Mouse (Mus musculus): ENCODE results near the gene Sdf2l1. TPM values are rescaled to one million over a fixed set of nuclear protein-coding genes. Genes with fewer than 3 reads are reported as not detected.

Sdf2l1 gene
- polyA plus RNA-seq, 1 experiment from 2014 or later: 39.2 TPM

DNA sequence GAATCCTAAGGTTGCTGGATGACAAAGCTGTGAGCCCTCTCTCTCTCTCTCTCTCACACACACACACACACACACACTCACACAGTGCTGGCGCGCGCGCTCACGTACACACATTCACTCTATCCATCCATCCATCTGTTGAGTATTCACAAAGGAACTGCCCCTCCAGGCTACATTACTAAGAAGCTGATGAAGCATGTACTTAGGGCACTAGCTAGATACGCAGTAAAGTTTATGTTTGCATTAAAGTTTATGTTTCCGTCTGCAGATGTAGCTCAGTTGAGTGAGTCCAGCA, 670 bp upstream of the Sdf2l1 start:
- 16% methylated on average over 7 of the region's 7 CpGs for WGBS
- no peaks in the 10 kb centered on the region for H3K36me3 ChIP-seq (ENCODE audit: control insufficient read depth, insufficient read depth, low read length)
- peak overlapping the region; percentile 98 for H3K4me2 ChIP-seq (replicated peaks; ENCODE audit: low read depth, low read length)
- peak overlapping the region; percentile 67 for H3K4me3 ChIP-seq (ENCODE audit: low read depth, low read length)
- H3K9ac ChIP-seq (replicated peaks; ENCODE audit: low read depth, low read length): no peak overlapping the region
- 0 out of 2 replicates have a peak, but pooled peaks cover 3% of the 10 kb centered on the region for H3K4me1 ChIP-seq (ENCODE audit: control insufficient read depth, insufficient read depth, low read length)
- H3K27ac ChIP-seq (ENCODE audit: low read length): no peak overlapping the region
- H3K9me3 ChIP-seq (ENCODE audit: control insufficient read depth, low read depth, low read length): no peaks in the 10 kb centered on the region
- no peaks in the 10 kb centered on the region for H3K27me3 ChIP-seq (ENCODE audit: control insufficient read depth, insufficient read depth, low read length)
- no peak for ATAC-seq (ENCODE audit: insufficient number of reproducible peaks, insufficient read depth, low FRiP score, low read depth)

DNA sequence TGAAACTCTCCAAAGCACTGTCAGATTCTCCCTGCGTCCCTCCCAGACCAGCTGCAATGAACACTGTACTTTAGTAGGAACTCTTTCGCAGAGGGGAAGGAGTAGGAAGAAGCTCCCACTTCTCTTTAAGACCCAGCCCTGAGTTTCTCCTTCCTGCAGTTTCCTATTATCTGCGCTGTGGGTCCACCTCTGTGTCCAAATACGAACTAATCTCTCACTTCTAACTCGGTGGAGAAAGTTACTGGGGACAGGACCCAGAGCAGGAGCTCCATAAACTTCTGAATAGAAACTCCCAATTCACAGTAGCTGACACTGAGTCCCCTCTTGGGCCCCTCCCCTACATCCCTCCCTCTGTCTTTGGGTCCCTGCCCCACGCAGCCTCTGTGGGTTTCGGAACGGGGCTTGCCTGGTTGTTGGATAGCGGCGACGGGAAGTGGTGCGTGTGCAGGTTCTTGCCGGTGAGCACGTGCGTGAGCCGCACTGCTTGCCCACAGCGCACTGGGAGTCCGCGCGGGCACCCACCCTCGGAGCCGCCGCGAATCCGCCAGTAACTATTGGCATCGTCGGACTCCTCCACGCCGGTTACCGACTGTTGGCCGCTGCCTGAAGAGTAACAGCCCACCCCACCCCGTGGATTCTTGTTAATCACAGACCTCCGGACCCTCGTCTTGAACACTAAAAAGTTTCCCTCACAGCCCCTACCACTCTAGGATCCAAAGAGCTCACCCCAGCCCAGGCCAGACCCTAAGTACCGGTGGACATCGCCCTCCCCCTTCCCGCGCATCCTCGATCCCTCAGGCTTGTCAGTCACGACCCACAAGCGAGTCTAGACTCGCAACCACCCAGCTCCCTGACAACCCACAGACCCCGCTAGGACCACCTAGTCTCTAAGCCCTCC, 743 bp downstream of the Sdf2l1 start:
- H3K27ac ChIP-seq (ENCODE audit: low read length): no peak overlapping the region; the same call in 1 of the 2 replicates
- WGBS: 3% methylated on average over 43 of the region's 43 CpGs
- no peak; the same call in 1 of the 2 replicates for ATAC-seq (ENCODE audit: insufficient number of reproducible peaks, insufficient read depth, low FRiP score, low read depth)

GRCm38 (mm10) chr16:17127292-17127691, 4.9 kb downstream of the Sdf2l1 start:
- peaks cover 2% of the 10 kb centered on the region; the same call in 1 of the 2 replicates for H3K36me3 ChIP-seq (ENCODE audit: control insufficient read depth, insufficient read depth, low read length)
- no peak for ATAC-seq (ENCODE audit: insufficient number of reproducible peaks, insufficient read depth, low FRiP score, low read depth)
- H3K9me3 ChIP-seq (ENCODE audit: control insufficient read depth, low read depth, low read length): no peaks in the 10 kb centered on the region
- WGBS: 93% methylated on average over 1 of the region's 1 CpGs
- H3K4me3 ChIP-seq (ENCODE audit: low read depth, low read length): no peak overlapping the region
- no peaks in the 10 kb centered on the region for H3K27me3 ChIP-seq (ENCODE audit: control insufficient read depth, insufficient read depth, low read length)
- H3K9ac ChIP-seq (replicated peaks; ENCODE audit: low read depth, low read length): no peak overlapping the region
- peaks cover 16% of the 10 kb centered on the region; the same call in 1 of the 2 replicates for H3K4me1 ChIP-seq (ENCODE audit: control insufficient read depth, insufficient read depth, low read length)
- no peak overlapping the region for H3K4me2 ChIP-seq (replicated peaks; ENCODE audit: low read depth, low read length)
- H3K27ac ChIP-seq (ENCODE audit: low read length): no peak overlapping the region

More for the DNA sequence above, 743 bp downstream of the Sdf2l1 start:
- Histone ChIP-seq H3K27me3 (ENCODE audit: control insufficient read depth, insufficient read depth, low read length) (no peaks in the 10 kb centered on the region), H3K9ac (replicated peaks; ENCODE audit: low read depth, low read length) (peak overlapping the region; percentile 51; the same call in 1 of the 2 replicates), H3K36me3 (ENCODE audit: control insufficient read depth, insufficient read depth, low read length) (no peaks in the 10 kb centered on the region), H3K4me2 (replicated peaks; ENCODE audit: low read depth, low read length) (peak overlapping the region; percentile 98), H3K9me3 (ENCODE audit: control insufficient read depth, low read depth, low read length) (no peaks in the 10 kb centered on the region), H3K4me1 (ENCODE audit: control insufficient read depth, insufficient read depth, low read length) (0 out of 2 replicates have a peak, but pooled peaks cover 3% of the 10 kb centered on the region), H3K4me3 (ENCODE audit: low read depth, low read length) (peak overlapping the region; percentile 67)

DNA sequence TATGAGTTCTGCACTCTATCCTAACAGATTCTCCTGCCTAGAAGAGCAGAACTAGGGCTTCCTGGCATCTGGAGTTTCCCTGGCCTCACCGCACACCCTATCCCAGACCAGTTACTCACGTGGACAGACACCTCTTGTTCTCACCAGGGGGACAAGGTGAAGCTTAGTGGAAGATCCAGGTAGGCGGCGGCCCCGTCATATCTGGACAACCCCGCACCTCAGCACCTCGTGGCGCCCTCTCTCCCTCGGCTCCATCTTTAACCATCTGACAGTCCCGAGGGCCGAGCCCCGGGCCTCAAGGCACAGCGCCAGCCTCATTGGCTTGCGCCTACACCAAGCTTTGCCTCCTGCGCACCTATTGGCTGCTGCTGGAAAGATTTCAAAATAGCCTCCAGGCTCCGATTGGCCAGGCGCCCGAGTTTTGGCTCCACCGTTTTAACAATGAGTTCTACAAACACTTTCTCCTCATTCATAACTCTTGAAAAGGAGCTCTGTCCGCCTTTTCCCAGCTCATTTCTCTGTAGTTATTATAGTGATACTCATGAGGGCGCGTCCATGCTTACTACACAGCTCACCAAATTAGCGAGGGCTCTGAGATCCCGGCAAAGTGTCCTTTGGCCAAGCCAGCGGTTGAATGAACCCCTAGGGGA, 7.2 kb downstream of the Sdf2l1 start, which contains the start of gene 2610318N02Rik:
TSS of gene 2610318N02Rik (minus strand) at position 297 of the 650 bp plus-strand sequence.
- peak; percentile 95 for ATAC-seq (ENCODE audit: insufficient number of reproducible peaks, insufficient read depth, low FRiP score, low read depth)
- under 1% methylated on average over 25 of the region's 25 CpGs for WGBS
- Histone ChIP-seq H3K4me1 (ENCODE audit: control insufficient read depth, insufficient read depth, low read length) (peaks cover 13% of the 10 kb centered on the region; the same call in 1 of the 2 replicates), H3K27me3 (ENCODE audit: control insufficient read depth, insufficient read depth, low read length) (no peaks in the 10 kb centered on the region), H3K9me3 (ENCODE audit: control insufficient read depth, low read depth, low read length) (no peaks in the 10 kb centered on the region), H3K27ac (ENCODE audit: low read length) (peak within 1 kb of the TSS; percentile 34; the same call in 1 of the 2 replicates), H3K36me3 (ENCODE audit: control insufficient read depth, insufficient read depth, low read length) (peaks cover 3% of the 10 kb centered on the region; the same call in 1 of the 2 replicates), H3K9ac (replicated peaks; ENCODE audit: low read depth, low read length) (peak within 1 kb of the TSS; percentile 57), H3K4me2 (replicated peaks; ENCODE audit: low read depth, low read length) (peak within 1 kb of the TSS; percentile 63), H3K4me3 (ENCODE audit: low read depth, low read length) (peak within 1 kb of the TSS; percentile 57)

- Histone ChIP-seq H3K27me3 (ENCODE audit: control insufficient read depth, insufficient read depth, low read length) (no peaks in the 10 kb centered on the region), H3K36me3 (ENCODE audit: control insufficient read depth, insufficient read depth, low read length) (peaks cover 3% of the 10 kb centered on the region), H3K4me1 (ENCODE audit: control insufficient read depth, insufficient read depth, low read length) (peaks cover 13% of the 10 kb centered on the region; the same call in 1 of the 2 replicates), H3K4me3 (ENCODE audit: low read depth, low read length) (peak overlapping the region; percentile 57), H3K9ac (replicated peaks; ENCODE audit: low read depth, low read length) (peak overlapping the region; percentile 57), H3K9me3 (ENCODE audit: control insufficient read depth, low read depth, low read length) (no peaks in the 10 kb centered on the region), H3K27ac (ENCODE audit: low read length) (peak overlapping the region; percentile 34; the same call in 1 of the 2 replicates), H3K4me2 (replicated peaks; ENCODE audit: low read depth, low read length) (peak overlapping the region; percentile 63)
- 3% methylated on average over 22 of the region's 22 CpGs for WGBS
- ATAC-seq (ENCODE audit: insufficient number of reproducible peaks, insufficient read depth, low FRiP score, low read depth): peak; percentile 29; the same call in 1 of the 2 replicates
These were observed 7.9 kb downstream of the Sdf2l1 start for GRCm38 (mm10) chr16:17124119-17124870.

DNA sequence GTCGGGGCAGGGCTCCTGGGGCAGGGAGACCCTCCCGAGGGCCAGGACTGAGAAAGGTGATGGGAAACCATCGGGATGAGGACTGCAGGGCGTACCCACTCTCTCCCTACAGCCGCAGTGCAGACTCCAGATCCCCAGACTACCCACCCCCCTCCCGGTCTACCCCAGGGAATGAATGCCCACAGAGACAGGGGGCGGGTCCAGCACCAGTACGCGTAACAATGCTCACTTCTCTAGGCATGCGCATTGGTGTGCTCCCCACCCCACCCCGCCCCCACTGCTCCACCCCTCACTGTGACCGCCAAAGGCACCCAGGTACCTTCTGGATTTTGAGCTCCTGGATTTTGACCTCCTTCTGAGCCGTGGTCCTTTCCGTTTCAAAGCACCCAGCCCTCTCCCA, 10.6 kb downstream of the Sdf2l1 start:
- H3K4me3 ChIP-seq (ENCODE audit: low read depth, low read length): no peak overlapping the region
- peaks cover 3% of the 10 kb centered on the region for H3K36me3 ChIP-seq (ENCODE audit: control insufficient read depth, insufficient read depth, low read length)
- no peaks in the 10 kb centered on the region for H3K9me3 ChIP-seq (ENCODE audit: control insufficient read depth, low read depth, low read length)
- H3K9ac ChIP-seq (replicated peaks; ENCODE audit: low read depth, low read length): no peak overlapping the region
- no peak overlapping the region for H3K27ac ChIP-seq (ENCODE audit: low read length)
- WGBS: 70% methylated on average over 14 of the region's 14 CpGs
- H3K4me1 ChIP-seq (ENCODE audit: control insufficient read depth, insufficient read depth, low read length): peaks cover 13% of the 10 kb centered on the region; the same call in 1 of the 2 replicates
- no peak overlapping the region for H3K4me2 ChIP-seq (replicated peaks; ENCODE audit: low read depth, low read length)
- H3K27me3 ChIP-seq (ENCODE audit: control insufficient read depth, insufficient read depth, low read length): no peaks in the 10 kb centered on the region
- no peak for ATAC-seq (ENCODE audit: insufficient number of reproducible peaks, insufficient read depth, low FRiP score, low read depth)

DNA sequence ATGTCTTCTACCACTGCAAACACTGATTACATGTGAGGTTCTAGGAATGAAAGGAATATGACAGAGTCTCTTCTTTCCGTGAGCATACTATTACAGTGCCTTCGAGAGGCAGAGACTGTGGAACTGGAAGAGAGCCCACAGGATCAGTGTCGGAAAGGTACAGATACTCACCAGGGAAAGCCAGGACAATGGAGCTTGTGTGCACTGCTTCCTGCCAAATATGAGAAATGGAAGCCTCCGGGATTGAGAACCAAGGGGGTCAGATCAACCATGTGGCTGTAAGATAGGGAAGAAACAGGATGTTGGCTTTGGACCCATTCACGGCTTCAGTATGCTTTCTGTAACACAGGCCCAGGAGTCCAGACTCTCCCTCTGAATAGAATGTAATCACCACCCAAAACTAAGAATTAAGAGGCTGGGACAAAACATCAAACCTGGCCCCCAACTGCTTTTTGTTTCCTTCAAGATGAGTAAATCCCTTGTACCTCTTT, 14.8 kb downstream of the Sdf2l1 start:
- no peaks in the 10 kb centered on the region for H3K27me3 ChIP-seq (ENCODE audit: control insufficient read depth, insufficient read depth, low read length)
- H3K4me2 ChIP-seq (replicated peaks; ENCODE audit: low read depth, low read length): no peak overlapping the region
- H3K36me3 ChIP-seq (ENCODE audit: control insufficient read depth, insufficient read depth, low read length): peaks cover 13% of the 10 kb centered on the region
- no peak for ATAC-seq (ENCODE audit: insufficient number of reproducible peaks, insufficient read depth, low FRiP score, low read depth)
- H3K4me1 ChIP-seq (ENCODE audit: control insufficient read depth, insufficient read depth, low read length): no peaks in the 10 kb centered on the region
- H3K9ac ChIP-seq (replicated peaks; ENCODE audit: low read depth, low read length): no peak overlapping the region
- no peak overlapping the region for H3K4me3 ChIP-seq (ENCODE audit: low read depth, low read length)
- no peaks in the 10 kb centered on the region for H3K9me3 ChIP-seq (ENCODE audit: control insufficient read depth, low read depth, low read length)
- 86% methylated on average over 5 of the region's 5 CpGs for WGBS
- H3K27ac ChIP-seq (ENCODE audit: low read length): no peak overlapping the region
